Mouse (Mus musculus) kidney, postnatal 10 days (tissue): ENCODE measurements around the gene Plgrkt.
A peak's percentile ranks its signal among the peaks of the same experiment; 100 is the strongest.
"Not testable (repeated sequence)": the region's sequence is repeated elsewhere in the genome, so short reads cannot be mapped to it uniquely, and the experiment has no call there.

ENCODE experiments used
- DNase-seq: peaks from one replicate; pipeline ENCODE4 v3.0.0; 2021; ENCODE audit warnings: mixed read lengths

Plgrkt gene

DNA sequence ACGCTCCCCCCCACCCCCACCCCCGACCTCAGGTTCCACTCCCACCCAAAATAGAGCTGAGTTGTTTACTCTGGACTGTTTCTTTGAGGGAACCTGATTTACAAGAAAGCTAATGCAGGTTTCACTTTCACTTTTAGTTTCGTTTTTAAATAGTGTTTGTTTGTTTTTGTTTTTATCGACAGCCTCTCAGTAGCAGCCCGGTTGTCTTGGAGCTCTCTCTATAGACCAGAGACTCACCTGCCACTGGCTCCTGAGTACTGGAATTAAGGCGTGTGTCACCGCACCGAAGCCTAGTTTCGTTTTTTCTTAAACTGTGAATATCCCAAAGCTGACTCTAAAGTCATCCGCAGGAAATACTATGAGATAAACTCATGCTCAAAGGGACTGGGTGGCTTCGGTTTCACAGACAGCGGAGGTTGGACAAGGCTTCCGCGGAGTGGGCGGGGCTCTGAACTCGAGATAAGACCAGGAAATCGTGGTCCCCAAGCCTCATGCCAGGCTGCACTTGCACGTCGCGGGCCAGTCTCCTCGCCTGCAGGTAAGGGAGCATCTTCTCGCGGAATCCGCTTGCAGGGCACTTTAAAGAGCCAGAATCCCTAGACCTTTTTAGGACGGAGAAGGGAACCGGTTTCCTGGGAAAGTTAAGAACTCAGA, at the start of gene Plgrkt, which contains the start of gene Cd274:
Gene Plgrkt (minus strand): TSS at position 422 of the 654 bp plus-strand sequence.
Gene Cd274 (plus strand): TSS at position 487 of the 654 bp plus-strand sequence.
- peak; percentile 89 for DNase-seq

DNA sequence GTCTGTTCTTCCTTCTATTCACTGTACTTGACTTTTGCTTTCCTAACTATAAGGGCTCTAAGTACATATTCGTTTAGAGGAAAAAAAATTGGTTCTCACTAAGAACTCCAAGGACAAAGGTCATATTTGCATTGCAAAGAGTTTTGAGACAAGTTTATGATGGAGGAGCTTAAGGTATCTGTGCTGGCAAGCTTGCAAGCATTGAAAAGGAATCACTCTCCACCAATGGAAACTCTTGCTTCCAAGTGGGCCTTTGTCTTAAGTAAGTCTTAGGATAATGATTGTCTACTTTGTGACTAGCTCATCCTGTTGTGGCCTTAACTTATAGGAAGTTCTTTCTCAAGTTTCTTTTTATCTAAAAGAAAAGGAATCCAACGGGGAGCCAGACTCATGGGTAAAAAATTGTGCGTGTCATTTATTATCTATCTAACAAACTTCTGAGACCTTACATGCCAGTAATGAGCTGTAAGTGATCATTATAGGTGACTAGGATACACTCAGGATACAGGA, 49.3 kb upstream of the Plgrkt start:
- no peak for DNase-seq

DNA sequence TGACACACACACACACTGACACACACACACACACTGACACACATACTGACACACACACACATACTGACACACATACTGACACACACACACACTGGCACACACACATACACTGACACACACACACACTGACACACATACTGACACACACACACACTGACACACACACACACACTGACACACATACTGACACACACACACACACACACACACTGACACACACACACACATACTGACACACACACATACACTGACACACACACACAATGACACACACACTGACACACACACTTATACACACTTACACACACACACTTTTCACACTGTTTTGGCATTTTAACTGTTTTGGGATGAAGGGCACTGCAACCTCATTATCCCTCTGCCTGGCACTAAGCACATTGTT, 47.7 kb upstream of the Plgrkt start:
- not testable (repeated sequence) for DNase-seq

DNA sequence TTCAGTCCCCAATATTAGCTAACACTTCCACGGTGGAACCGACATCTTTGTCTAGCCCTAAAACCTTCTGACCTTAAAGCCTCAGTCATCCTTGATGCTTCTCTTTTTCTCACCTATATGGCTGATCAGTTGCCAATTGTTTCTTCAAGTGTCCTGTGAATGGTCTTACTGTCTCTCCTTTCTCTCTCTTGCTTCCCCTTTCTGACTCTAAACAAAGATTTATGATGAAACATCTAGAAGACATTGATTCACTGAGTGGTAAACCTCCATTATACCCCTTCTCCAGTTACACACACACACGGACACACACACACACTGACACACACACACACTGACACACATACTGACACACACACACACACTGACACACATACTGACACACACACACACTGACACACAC, 47.3 kb upstream of the Plgrkt start:
- no peak for DNase-seq

DNA sequence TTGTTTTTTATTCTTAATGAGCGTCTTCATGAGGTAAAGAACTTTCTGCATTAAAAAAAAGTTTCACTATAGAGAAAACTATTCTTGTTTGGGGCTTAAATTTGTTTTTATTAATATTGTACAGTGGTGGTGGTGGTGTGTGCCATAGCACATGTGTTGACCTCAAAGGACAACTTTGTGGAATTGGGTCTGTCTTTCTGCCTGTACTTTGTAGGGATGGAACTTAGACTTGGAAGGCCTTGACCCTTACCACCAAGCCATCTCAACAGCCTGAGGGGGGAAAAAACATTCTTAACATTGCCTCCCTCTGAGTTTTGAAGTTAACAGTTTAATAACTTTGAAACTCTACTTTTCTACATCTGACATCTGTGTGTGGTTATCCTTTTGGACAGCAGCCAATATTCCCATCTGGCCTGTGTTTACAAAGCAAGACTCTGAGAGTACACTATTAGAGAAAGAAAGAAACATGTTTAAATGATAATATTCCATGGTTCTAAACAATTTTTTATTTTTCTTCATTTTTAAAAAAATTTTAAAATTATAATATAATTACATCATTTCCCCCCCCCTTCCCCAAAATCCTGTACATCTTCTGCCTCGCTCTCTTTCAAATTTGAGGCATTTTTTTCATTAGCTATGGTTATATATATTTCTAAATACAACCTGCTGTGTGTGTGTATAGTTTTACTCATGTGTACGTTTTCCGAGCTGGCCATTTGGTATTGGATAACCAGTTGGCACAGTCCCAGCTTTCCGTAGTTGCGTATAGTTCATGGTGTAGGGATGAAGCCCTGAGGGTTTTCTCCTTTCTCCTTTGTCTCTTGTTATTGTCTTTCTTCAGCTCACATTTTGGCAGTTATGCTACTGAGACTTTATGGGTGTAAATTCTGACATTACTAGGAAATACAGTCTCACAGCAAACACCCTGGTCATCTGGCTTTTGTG, 45.6 kb upstream of the Plgrkt start:
- DNase-seq = peak; percentile 63

DNA sequence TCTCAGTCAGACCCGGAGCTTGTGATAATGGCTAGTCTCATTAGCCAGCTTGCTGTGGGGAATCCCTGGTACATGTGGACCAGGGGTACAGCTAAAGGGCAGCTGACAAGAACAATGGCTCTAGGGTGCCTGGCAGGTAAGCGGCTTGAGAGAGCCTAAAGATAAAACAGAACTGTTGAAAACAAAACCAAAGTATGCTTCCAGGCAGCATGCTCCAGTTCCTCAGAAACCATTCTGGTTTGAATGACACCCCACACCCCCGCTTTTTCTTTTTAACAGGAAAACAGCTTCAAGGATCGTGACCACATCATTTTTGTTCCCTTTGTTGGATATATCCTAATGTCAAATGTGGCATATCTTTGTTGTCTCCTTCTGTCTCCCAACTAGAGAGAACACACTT, 43.4 kb upstream of the Plgrkt start, which contains the start of gene Pdcd1lg2:
Gene Pdcd1lg2 (plus strand): TSS at position 301 of the 400 bp plus-strand sequence.
- DNase-seq = no peak

DNA sequence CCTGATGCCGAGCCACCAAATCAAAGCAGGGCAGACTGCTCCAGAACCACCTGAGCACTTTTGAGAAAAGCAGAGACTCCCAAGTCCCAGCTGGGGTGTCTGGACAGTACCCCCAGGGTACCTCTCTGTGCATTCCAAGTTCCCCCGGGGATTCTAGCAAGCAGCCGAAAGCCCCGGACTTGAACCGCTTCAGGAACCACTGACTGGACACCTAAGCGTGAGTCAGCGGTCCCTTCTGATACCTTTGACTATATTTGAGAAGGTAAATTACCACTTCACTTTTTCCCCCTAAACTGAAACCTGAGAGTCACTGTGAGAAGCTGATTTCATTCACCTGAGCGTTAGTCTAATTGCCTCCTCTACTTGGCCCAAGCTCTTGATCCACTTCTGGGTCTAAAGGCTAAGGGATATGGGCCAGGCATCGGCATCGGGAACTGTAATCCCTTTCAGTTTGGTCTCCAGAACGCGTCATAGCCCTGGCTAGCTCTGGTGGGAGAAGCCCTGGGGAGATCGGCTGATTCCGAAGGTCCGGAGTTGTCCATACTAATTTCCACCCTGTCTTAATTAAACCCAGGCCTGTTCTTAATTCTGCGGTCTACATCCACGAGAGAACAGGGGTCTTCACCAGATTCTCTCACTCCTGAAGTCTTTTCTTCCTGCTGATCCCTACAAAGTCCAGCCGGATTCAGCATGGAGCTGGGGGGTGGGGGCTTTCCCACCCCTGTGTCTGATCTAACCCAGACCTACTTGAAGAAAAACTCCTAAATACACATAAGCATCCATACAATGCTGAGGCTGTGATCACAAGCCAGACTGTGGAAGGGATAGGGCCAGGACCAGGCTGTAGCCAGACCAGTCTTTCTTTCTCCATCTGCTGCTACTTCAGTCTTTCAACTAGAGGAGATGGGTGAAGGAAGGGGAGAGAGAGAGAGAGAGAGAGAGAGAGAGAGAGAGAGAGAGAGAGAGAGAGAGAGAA, 39.1 kb upstream of the Plgrkt start:
- no peak for DNase-seq

DNA sequence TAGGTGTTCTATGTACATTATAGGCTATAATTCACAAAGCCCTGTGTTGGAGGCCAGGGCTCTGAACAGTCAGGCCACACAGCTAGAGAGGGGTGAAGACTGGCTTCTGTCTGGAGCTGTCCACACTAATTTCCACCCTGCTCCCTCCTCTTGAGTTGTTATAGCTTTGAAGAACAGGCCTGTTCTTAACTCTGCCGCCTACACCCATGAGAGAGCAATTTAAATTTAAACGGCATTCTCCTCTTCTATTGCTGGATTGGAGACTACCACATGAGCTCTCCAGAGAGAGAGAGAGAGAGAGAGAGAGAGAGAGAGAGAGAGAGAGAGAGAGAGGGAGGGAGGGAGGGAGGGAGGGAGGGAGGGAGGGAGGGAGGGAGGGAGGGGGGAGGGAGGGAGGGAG, 38.2 kb upstream of the Plgrkt start:
- no peak for DNase-seq

DNA sequence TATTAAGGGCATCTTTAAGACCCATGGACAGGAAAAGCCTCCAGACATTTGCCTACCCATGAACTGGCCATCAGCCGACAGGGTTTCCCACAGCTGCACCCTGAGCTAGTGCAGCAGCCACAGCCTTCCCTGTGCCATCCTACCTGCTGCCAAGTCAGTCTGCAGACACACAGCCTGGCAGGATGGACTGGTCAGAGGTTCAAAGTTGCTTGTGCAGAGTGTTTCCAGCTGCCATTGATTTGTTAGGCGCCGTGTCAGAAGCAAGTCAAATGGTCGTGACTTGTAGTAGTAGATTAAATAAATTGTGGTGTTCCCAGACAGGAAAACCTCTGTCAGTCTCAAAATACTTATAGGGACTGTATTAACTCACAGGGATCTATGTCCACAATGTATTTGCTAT, 36.1 kb upstream of the Plgrkt start:
- no peak for DNase-seq

DNA sequence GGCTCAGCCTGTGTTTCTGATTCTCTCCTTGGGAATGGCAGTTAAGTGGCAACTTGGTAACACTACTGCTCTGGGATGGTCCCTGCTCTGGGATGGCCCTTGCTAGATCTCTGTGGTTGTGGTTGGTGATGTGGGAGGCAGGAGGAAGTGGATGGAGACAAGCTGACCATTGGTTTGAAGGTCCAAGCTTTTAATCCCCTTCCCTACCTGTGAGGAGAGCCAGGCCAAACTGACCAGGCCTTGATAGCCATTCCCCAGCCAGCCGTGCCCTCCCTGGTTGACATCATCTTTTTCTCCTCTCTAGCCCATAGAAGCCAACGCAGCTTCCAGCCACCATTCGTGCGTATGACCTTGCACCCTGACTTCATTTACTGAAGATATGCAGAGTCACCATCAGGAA, 35.4 kb upstream of the Plgrkt start:
- no peak for DNase-seq

DNA sequence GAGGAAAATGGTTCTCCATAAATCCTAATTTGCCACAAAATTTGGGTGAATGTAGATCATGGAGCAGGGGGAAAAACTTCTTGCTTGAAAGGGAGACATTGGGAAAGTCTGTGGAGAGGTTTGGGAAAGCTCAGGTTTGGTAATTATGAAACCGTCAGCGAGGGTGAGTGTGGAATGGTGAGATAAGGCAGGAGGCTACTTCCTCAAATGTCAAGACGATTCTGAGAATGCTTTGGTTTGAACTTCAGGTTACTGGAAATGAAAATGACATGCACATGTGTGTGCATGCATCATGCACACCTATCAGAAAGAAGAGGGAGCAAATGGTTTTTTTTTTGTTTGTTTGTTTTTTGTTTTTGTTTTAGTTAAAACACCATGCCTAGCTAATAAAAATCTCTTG, 33.3 kb upstream of the Plgrkt start:
- no peak for DNase-seq

DNA sequence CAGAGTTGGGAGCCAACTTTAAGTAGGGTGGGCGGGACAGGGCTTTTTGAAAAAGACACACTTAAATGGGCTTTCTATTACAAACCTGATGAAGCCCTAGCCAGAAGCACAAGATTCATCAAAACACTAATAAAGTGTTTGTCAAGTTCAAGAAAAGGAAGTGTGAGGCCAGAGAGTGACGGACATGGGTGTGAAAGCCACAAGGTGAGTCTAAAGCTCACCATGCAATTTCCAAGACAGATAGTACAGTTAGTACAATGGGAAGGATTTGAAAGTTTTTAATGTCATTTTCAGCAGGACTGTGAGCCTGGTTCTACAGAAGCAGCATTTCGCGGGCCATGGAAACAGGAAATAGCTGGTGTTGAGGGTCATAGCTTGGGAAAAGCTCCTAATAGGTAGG, 32.6 kb upstream of the Plgrkt start:
- no peak for DNase-seq

DNA sequence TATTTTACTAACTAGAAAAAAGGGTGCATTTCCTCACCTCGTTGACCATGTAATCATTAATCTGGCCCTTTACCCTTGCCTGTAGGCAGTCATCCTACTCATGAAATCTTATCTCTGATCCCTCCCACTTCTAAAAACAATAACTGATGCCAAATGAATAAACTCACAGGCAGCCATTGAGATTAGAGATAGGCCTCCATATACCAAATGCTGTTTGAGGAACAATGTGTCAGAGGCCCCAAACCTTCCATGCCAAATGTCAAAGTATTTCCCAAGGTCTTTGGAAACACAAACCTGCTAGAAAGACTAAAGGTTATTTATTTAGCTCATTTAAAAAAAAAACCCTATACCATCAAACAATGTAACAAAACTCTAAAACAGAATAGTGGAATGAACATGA, 29.2 kb upstream of the Plgrkt start:
- DNase-seq = no peak

DNA sequence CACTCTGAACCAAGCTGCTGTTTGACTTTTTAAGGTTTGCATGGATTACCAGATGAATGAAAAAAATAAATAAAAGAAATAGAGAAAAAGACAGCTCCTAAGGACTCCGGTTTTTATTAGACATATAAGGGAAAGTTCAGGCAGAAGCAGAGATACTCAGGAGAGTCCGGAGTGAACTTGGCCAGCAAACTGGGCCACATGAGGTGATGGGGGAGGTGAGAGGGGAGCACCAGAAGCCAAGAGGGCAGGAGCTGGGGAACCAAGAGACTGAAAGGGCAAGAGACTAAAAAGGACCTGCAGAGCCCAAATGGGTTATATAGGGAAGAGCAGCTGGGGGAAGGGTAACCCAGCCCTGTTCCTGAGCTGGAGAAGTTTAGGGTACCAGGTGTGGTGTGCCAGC, 27.5 kb upstream of the Plgrkt start:
- DNase-seq = no peak

DNA sequence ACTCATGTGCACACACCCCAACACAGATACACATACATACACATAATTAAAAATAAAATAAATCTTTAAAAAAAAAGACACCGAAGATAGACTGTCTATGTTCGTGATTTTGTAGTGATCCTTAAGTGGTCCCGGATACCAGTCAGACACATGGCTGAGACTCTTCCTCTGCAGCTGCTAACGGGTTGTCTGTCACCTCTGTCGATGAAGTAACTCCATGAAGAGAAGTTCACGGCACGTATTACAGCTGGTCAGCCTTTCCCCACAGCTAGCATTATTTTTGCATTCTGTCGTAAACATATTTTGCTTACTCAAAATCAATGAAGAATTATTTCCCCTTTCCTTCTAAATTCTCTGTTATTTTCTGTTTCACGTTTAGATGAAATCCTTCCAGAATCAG, 26.1 kb upstream of the Plgrkt start:
- DNase-seq = no peak

DNA sequence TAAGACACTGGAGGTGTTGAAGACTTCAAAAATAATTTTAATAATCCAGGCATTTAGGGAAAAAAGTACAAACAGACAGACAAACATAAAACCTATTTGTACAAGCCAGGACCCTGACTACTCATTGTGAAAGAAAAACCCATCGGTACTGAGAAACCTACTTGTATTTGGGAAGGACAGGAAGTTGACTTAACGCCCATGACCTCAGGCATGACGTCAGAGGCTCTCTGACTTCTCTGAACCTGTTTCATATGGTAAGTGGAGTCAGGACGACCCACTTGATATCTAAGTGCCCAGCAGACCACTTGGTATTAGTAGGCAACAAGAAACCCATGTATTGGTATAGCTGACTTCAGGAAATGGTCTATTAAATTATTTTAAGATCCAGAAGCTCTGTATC, 24.1 kb upstream of the Plgrkt start:
- DNase-seq = no peak

DNA sequence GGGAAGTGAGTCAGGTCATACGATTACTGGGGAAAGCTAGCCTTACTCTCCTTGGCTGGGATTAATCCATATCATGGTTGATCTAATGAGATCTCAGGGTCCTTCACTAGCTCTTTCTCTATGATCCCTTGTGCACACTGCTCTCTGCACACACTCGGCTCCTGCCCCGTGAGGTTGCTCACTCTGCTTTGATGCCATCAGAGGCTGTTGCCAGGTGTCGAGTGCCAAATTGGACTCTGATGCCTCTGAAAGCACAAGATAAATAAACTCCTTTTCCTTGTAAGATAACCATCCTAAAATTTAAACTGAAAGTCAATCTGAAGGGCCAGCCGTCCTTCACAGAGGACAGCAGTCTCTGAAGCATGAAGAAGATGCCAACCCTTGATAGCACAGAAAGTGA, 23.3 kb upstream of the Plgrkt start:
- no peak for DNase-seq

DNA sequence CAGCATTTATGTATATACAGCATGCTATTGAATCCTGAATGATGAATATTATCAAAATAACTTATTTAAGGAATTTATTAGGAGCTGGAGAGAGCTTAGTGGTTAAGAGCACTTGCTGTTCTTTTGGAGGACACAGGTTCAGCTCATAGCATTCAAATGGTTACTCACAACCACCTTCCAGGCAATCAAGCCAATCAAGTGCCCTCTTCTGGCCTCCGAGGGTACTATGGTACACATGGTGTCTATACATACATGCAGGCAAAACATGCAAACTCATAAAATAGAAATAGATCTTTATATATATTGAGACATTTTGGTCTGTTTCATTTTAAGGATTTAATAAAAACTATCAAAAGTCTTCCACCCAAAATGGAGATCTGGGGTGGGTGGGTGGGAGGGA, 21.6 kb upstream of the Plgrkt start:
- no peak for DNase-seq

DNA sequence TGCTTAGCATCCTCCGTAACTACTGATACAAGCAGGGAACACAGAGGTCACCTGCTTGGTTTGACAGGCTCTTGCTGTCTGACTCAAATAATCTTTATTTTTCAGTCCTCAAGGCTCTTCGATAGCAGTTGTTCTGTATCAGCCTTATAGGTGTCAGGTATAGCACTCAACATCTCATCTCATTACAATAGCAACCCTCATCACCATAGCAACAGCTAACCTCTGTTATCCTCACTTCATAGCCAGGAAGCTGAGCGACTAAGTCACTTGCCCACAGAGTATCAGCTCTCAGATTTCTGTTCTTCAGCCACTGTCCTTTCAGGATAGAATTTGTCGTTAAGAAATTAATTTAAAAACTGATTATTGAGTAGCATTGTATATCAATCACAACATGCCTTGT, 18.6 kb upstream of the Plgrkt start:
- DNase-seq = no peak

DNA sequence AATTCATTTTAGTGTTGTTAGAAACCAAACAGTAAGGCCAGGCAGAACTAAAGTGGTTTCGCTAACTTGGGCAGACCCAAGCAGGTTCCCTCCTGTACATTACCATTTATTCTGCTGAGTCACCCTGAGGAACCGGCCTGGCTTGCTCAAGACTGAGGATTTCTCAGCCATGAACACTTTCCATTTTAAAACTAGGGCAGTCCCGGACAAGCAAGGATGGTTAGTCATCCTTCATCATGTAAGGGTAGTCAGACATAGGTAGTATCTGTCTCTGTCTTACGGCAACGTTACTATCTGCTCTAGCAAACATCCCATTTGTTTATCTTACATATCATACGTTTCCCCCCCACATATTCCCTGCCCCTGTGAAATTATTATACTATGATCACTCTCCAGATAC, 17.8 kb upstream of the Plgrkt start:
- no peak for DNase-seq

DNA sequence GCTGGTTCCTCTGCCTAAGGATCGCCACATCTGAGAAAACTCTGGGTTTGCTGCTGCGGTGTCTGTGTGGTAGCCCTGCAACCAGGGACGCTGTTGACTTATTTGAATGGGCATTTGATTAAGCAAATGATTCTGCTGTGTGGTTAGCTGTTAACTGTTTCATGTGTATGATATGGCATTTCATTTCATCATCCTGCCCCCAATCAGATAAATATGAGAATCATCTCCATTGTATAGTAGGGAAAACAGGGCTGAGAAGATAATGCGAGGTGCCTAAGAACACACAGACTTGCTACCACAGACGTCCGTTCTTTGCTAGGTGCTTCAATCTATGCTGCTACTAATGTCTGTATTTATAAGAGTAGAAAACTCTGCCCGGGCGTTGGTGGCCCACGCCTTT, 17.2 kb upstream of the Plgrkt start:
- no peak for DNase-seq

DNA sequence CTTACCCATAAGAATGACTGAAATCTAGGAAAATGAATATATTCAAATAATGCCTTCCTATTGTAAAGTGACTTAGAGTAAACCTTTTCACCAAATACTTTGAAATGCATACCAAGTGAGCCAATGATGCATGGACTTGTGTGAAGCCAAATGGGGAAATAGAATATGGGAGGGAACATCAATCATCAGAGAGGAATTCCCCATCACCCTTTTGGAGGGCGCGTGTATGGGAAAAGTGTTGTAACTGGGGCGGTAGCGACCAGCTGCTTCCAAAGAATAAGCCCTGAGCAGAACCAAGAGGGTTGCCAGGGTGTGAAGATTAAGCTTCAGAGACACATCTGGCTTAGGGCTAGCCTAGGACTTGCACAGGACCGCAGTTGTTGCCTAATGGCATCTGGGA, 16.2 kb upstream of the Plgrkt start:
- no peak for DNase-seq
